10 mouse cellular contexts compared by ENCODE assay signal in the genomic region with DNA sequence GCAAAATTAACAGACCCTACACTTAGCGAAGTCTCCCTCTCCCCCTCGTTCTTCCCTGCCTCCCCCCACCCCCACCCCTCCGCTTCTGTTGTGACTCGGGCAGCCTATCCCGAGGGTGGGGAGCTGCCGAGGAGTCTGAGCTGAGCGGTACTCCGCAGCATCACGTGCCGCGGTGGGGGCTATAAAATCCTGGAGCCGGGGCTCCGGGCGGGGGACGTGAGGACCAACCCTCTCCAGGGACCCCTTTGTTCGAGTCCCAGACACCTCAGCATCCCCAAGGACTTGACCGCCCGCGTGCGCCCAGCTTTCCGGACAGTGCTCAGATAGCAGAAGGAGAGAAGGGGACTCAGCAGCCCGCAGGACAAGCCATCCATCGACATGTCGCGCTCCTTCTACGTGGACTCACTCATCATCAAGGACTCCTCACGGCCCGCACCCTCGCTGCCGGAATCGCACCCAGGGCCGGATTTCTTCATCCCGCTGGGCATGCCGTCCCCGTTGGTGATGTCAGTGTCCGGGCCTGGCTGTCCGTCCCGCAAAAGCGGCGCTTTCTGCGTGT. TPM values are rescaled to one million over a fixed set of nuclear protein-coding genes. Genes with fewer than 3 reads are reported as not detected.
DNase-seq lines count a peak whose midpoint lies in the region; ATAC-seq lines count a peak whose summit lies in the region.
"Had no signal": no experiment of that assay in that cellular context is flagged by ENCODE, and none has a peak within 500 bp of the region (broad histone marks: within the 10 kb centered on the region; RNA-seq: fewer than 3 reads in every experiment).

Gsx2 (plus strand) TSS at position 219 of the 559 bp plus-strand sequence.

- WGBS in embryonic facial prominence, embryonic 11.5 days, result 2% methylated on average over 40 of the region's 41 CpGs
- under 1% methylated on average over 41 of the region's 41 CpGs for WGBS in intestine, embryonic 14.5 days
- 0% methylated on average over 40 of the region's 41 CpGs for WGBS in neural tube, embryonic 13.5 days

- peak within 1 kb of the TSS; percentile 21 for H3K4me3 ChIP-seq in embryonic facial prominence, embryonic 11.5 days (ENCODE audit: low read depth, low read length)
- peak within 1 kb of the TSS; percentile 17 for H3K4me3 ChIP-seq in intestine, embryonic 14.5 days (ENCODE audit: low read depth, low read length)
- peak within 1 kb of the TSS; percentile 41 for H3K4me3 ChIP-seq in neural tube, embryonic 13.5 days

- DNase-seq in kidney, postnatal 4 days, result peak; percentile 14 to 30
- DNase-seq in kidney, adult 8-10 months, result no peak
- DNase-seq in embryonic facial prominence, embryonic 11.5 days (ENCODE audit: low spot score), result no peak
- DNase-seq in intestine, embryonic 14.5 days (ENCODE audit: low spot score), result no peak
- DNase-seq in adrenal gland, postnatal 36 days, result no peak
- no peak for DNase-seq in cerebellum, adult 8-10 months

- H3K27me3 ChIP-seq in embryonic facial prominence, embryonic 11.5 days (ENCODE audit: control insufficient read depth, insufficient read depth, low read length), result peaks cover 87% of the 10 kb centered on the region
- H3K27me3 ChIP-seq in intestine, embryonic 14.5 days (replicated peaks; ENCODE audit: control insufficient read depth, insufficient read depth, low read length), result peaks cover 99% of the 10 kb centered on the region
- peaks cover 96% of the 10 kb centered on the region for H3K27me3 ChIP-seq in neural tube, embryonic 13.5 days

- no peak within 1 kb of the TSS; the same call in none of the 2 replicates for H3K9ac ChIP-seq in embryonic facial prominence, embryonic 11.5 days (replicated peaks; ENCODE audit: low read length)
- H3K9ac ChIP-seq in intestine, embryonic 14.5 days (ENCODE audit: low read length), result no peak within 1 kb of the TSS
- H3K9ac ChIP-seq in neural tube, embryonic 13.5 days, result peak within 1 kb of the TSS; percentile 52

- no peaks in the 10 kb centered on the region for H3K36me3 ChIP-seq in embryonic facial prominence, embryonic 11.5 days (replicated peaks; ENCODE audit: control insufficient read depth, insufficient read depth, low read depth, low read length)
- no peaks in the 10 kb centered on the region for H3K36me3 ChIP-seq in intestine, embryonic 14.5 days (ENCODE audit: control insufficient read depth, insufficient read depth, low read length)
- no peaks in the 10 kb centered on the region for H3K36me3 ChIP-seq in neural tube, embryonic 13.5 days

- peak within 1 kb of the TSS; percentile 14 for H3K4me2 ChIP-seq in embryonic facial prominence, embryonic 11.5 days (ENCODE audit: low read depth, low read length)
- H3K4me2 ChIP-seq in intestine, embryonic 14.5 days (ENCODE audit: low read length), result peak within 1 kb of the TSS; percentile 34
- H3K4me2 ChIP-seq in neural tube, embryonic 13.5 days, result peak within 1 kb of the TSS; percentile 67

- no peaks in the 10 kb centered on the region for H3K9me3 ChIP-seq in embryonic facial prominence, embryonic 11.5 days (replicated peaks; ENCODE audit: control insufficient read depth, low read length)
- no peaks in the 10 kb centered on the region for H3K9me3 ChIP-seq in intestine, embryonic 14.5 days (ENCODE audit: control insufficient read depth, low read length)
- H3K9me3 ChIP-seq in neural tube, embryonic 13.5 days, result no peaks in the 10 kb centered on the region

- ATAC-seq in embryonic facial prominence, embryonic 11.5 days (replicated peaks; ENCODE audit: insufficient number of reproducible peaks, low FRiP score, low TSS enrichment, low read depth), result peak; percentile 41
- no peak for ATAC-seq in intestine, embryonic 14.5 days (replicated peaks; ENCODE audit: low FRiP score, low TSS enrichment, low read depth)
- peak; percentile 58 for ATAC-seq in neural tube, embryonic 13.5 days (ENCODE audit: low read depth)
- no peak for ATAC-seq in frontal cortex, adult (ENCODE audit: low TSS enrichment)
- ATAC-seq: Patski had no signal

- no peak within 1 kb of the TSS for H3K27ac ChIP-seq in embryonic facial prominence, embryonic 11.5 days (replicated peaks; ENCODE audit: low read depth, low read length)
- H3K27ac ChIP-seq in intestine, embryonic 14.5 days (ENCODE audit: low read depth), result no peak within 1 kb of the TSS
- no peak within 1 kb of the TSS for H3K27ac ChIP-seq in neural tube, embryonic 13.5 days (replicated peaks)

- peaks cover 10% of the 10 kb centered on the region for H3K4me1 ChIP-seq in embryonic facial prominence, embryonic 11.5 days (ENCODE audit: control insufficient read depth, insufficient read depth, low read length)
- no peaks in the 10 kb centered on the region for H3K4me1 ChIP-seq in intestine, embryonic 14.5 days (replicated peaks; ENCODE audit: control insufficient read depth, insufficient read depth, low read length)
- peaks cover 68% of the 10 kb centered on the region for H3K4me1 ChIP-seq in neural tube, embryonic 13.5 days (replicated peaks)

RNA-seq across cellular contexts. Expression of gene Gsx2, which starts in this region (rescaled TPM):
- 0.82 and 1.7 TPM in 2 replicates for polyA plus RNA-seq in embryonic facial prominence, embryonic 11.5 days (2014; fragmentation: Nextera tagmentation; extraction: Ambion mirVana)
- not detected in 2 replicates for polyA plus RNA-seq in intestine, embryonic 14.5 days (2014; fragmentation: Nextera tagmentation; extraction: Ambion mirVana)
- 1.2 and 1.7 TPM in 2 replicates for polyA plus RNA-seq in neural tube, embryonic 13.5 days (2015; fragmentation: Nextera tagmentation; extraction: Ambion mirVana)
- not detected for total RNA-seq in adrenal gland, postnatal 36 days (2021)
- total RNA-seq: common myeloid progenitor, adult 5-6 weeks had no signal
- polyA plus RNA-seq: Patski had no signal

Comparison
In these comparisons a context has a peak if more than half of its experiments do, and no peak if none do; other contexts are left out.
1. DNase-seq: peak in kidney, postnatal 4 days (2 of 2); none in kidney, adult 8-10 months (0 of 2), embryonic facial prominence, embryonic 11.5 days (single experiment), intestine, embryonic 14.5 days (single experiment), adrenal gland, postnatal 36 days (0 of 2) and cerebellum, adult 8-10 months (single experiment).
2. ATAC-seq: peak in embryonic facial prominence, embryonic 11.5 days (single experiment) and neural tube, embryonic 13.5 days (single experiment); none in intestine, embryonic 14.5 days (single experiment) and frontal cortex, adult (single experiment).
3. H3K4me2 ChIP-seq: peak in every context shown above with its lines; median percentile 67 in neural tube, embryonic 13.5 days; 34 in intestine, embryonic 14.5 days; 14 in embryonic facial prominence, embryonic 11.5 days.
4. Peak in every context shown above with its lines, with median percentiles within 50 percentile points of each other: H3K4me3 ChIP-seq.